In genomic region chr8:60792518-60792917, GRCm38 (mm10) we compare ENCODE assay signal across 17 mouse cellular contexts.
"Had no signal": no experiment of that assay in that cellular context is flagged by ENCODE, and none has a peak within 500 bp of the region (broad histone marks: within the 10 kb centered on the region; RNA-seq: fewer than 3 reads in every experiment).

No protein-coding gene starts in this region.

- H3K4me2 ChIP-seq: kidney, embryonic 15.5 days; liver, embryonic 13.5 days; midbrain, embryonic 13.5 days had no signal

- H3K9me3 ChIP-seq: kidney, embryonic 15.5 days; liver, embryonic 13.5 days; megakaryocyte, embryonic 14.5 days; midbrain, embryonic 10.5 days; midbrain, embryonic 13.5 days had no signal

- H3K27ac ChIP-seq: kidney, embryonic 15.5 days; layer of hippocampus, adult 2 months; left cerebral cortex, adult 2 months; liver, embryonic 13.5 days; midbrain, embryonic 10.5 days; midbrain, embryonic 13.5 days; stomach, postnatal 0 days had no signal

- H3K4me1 ChIP-seq: kidney, embryonic 15.5 days; liver, embryonic 13.5 days; midbrain, embryonic 10.5 days; midbrain, embryonic 13.5 days had no signal

- ATAC-seq: midbrain, embryonic 13.5 days; midbrain, embryonic 16.5 days had no signal

- DNase-seq: kidney, adult 8-10 months; kidney, postnatal 25 days; layer of hippocampus, postnatal 36 days; liver, embryonic 13.5 days; lung, adult 2 months; lung, postnatal 14 days; lung, postnatal 4 days; thymus, adult 2 months; thymus, postnatal 36 days had no signal

- H3K27me3 ChIP-seq: kidney, embryonic 15.5 days; liver, embryonic 13.5 days; megakaryocyte, embryonic 14.5 days; midbrain, embryonic 13.5 days had no signal

- H3K4me3 ChIP-seq: kidney, embryonic 15.5 days; layer of hippocampus, adult 2 months; left cerebral cortex, adult 2 months; liver, embryonic 13.5 days; megakaryocyte, embryonic 14.5 days; midbrain, embryonic 10.5 days; midbrain, embryonic 13.5 days had no signal

- H3K36me3 ChIP-seq: kidney, embryonic 15.5 days; liver, embryonic 13.5 days; midbrain, embryonic 10.5 days; midbrain, embryonic 13.5 days had no signal

- H3K9ac ChIP-seq: kidney, embryonic 15.5 days; liver, embryonic 13.5 days; midbrain, embryonic 13.5 days had no signal
